Mouse (Mus musculus): ENCODE data around the gene Metap2. TPM values are rescaled to one million over a fixed set of nuclear protein-coding genes. Genes with fewer than 3 reads are reported as not detected.

Gene Metap2
- total and polyA plus RNA-seq, 2 experiments from 2014 or later: 50.6 to 168 TPM

GRCm38 (mm10) chr10:93834394-93834745, 62.5 kb downstream of the Metap2 start:
- H3K9ac ChIP-seq (replicated peaks; ENCODE audit: low read length, poor library complexity, severe bottlenecking): no peak overlapping the region
- no peak overlapping the region for H3K27ac ChIP-seq (ENCODE audit: low read depth, low read length)
- H3K9me3 ChIP-seq (ENCODE audit: low read length): no peaks in the 10 kb centered on the region
- H3K4me2 ChIP-seq (ENCODE audit: low read depth, low read length, poor library complexity, severe bottlenecking): peak overlapping the region; percentile 98
- H3K27me3 ChIP-seq (ENCODE audit: insufficient read depth, low read length): peaks cover 19% of the 10 kb centered on the region
- DNase-seq (ENCODE audit: low spot score) (no peak), ATAC-seq (ENCODE audit: low FRiP score) (no peak)
- no peaks in the 10 kb centered on the region for H3K36me3 ChIP-seq (ENCODE audit: insufficient read depth, low read length)
- WGBS: 6% methylated on average over 13 of the region's 13 CpGs
- H3K4me1 ChIP-seq (ENCODE audit: insufficient read depth, low read length): peaks cover 12% of the 10 kb centered on the region
- H3K4me3 ChIP-seq (ENCODE audit: low read depth, low read length): peak overlapping the region; percentile 65
- TF ChIP-seq CTCF (IDR thresholded peaks at IDR 0.05): no peak

GRCm38 (mm10) chr10:93833699-93834393, 63.0 kb downstream of the Metap2 start:
- under 1% methylated on average over 69 of the region's 75 CpGs for WGBS
- ATAC-seq (ENCODE audit: low FRiP score): peak; percentile 77
- H3K9me3 ChIP-seq (ENCODE audit: low read length): no peaks in the 10 kb centered on the region
- peaks cover 12% of the 10 kb centered on the region for H3K4me1 ChIP-seq (ENCODE audit: insufficient read depth, low read length)
- H3K4me3 ChIP-seq (ENCODE audit: low read depth, low read length): peak overlapping the region; percentile 65
- no peak overlapping the region for H3K27ac ChIP-seq (ENCODE audit: low read depth, low read length)
- peak overlapping the region; percentile 42 for H3K9ac ChIP-seq (replicated peaks; ENCODE audit: low read length, poor library complexity, severe bottlenecking)
- H3K4me2 ChIP-seq (ENCODE audit: low read depth, low read length, poor library complexity, severe bottlenecking): peak overlapping the region; percentile 98
- DNase-seq (ENCODE audit: low spot score): peak; percentile 53
- no peaks in the 10 kb centered on the region for H3K36me3 ChIP-seq (ENCODE audit: insufficient read depth, low read length)
- peaks cover 19% of the 10 kb centered on the region for H3K27me3 ChIP-seq (ENCODE audit: insufficient read depth, low read length)
- no peak for TF ChIP-seq CTCF (IDR thresholded peaks at IDR 0.05)

GRCm38 (mm10) chr10:93833370-93833698, 63.6 kb downstream of the Metap2 start:
- peak overlapping the region; percentile 65 for H3K4me3 ChIP-seq (ENCODE audit: low read depth, low read length)
- H3K36me3 ChIP-seq (ENCODE audit: insufficient read depth, low read length): no peaks in the 10 kb centered on the region
- no peak overlapping the region for H3K27ac ChIP-seq (ENCODE audit: low read depth, low read length)
- no peak for TF ChIP-seq CTCF (IDR thresholded peaks at IDR 0.05)
- no peaks in the 10 kb centered on the region for H3K9me3 ChIP-seq (ENCODE audit: low read length)
- WGBS: 3% methylated on average over 16 of the region's 16 CpGs
- H3K4me1 ChIP-seq (ENCODE audit: insufficient read depth, low read length): peaks cover 12% of the 10 kb centered on the region
- H3K4me2 ChIP-seq (ENCODE audit: low read depth, low read length, poor library complexity, severe bottlenecking): peak overlapping the region; percentile 98
- H3K27me3 ChIP-seq (ENCODE audit: insufficient read depth, low read length): peaks cover 19% of the 10 kb centered on the region
- H3K9ac ChIP-seq (replicated peaks; ENCODE audit: low read length, poor library complexity, severe bottlenecking): peak overlapping the region; percentile 42
- DNase-seq (ENCODE audit: low spot score) (no peak), ATAC-seq (ENCODE audit: low FRiP score) (no peak)

GRCm38 (mm10) chr10:93832811-93833210, 64.1 kb downstream of the Metap2 start:
- DNase-seq (ENCODE audit: low spot score): no peak
- Histone ChIP-seq H3K4me2 (ENCODE audit: low read depth, low read length, poor library complexity, severe bottlenecking) (no peak overlapping the region), H3K27me3 (ENCODE audit: insufficient read depth, low read length) (peaks cover 19% of the 10 kb centered on the region), H3K9ac (replicated peaks; ENCODE audit: low read length, poor library complexity, severe bottlenecking) (no peak overlapping the region), H3K36me3 (ENCODE audit: insufficient read depth, low read length) (no peaks in the 10 kb centered on the region), H3K9me3 (ENCODE audit: low read length) (no peaks in the 10 kb centered on the region), H3K4me1 (ENCODE audit: insufficient read depth, low read length) (peaks cover 12% of the 10 kb centered on the region), H3K4me3 (ENCODE audit: low read depth, low read length) (no peak overlapping the region), H3K27ac (ENCODE audit: low read depth, low read length) (no peak overlapping the region)
- no peak for ATAC-seq (ENCODE audit: low FRiP score)
- 33% methylated on average over 9 of the region's 9 CpGs for WGBS
- no peak for TF ChIP-seq CTCF (IDR thresholded peaks at IDR 0.05)

GRCm38 (mm10) chr10:93831730-93832574, 64.9 kb downstream of the Metap2 start:
- 18% methylated on average over 18 of the region's 18 CpGs for WGBS
- no peak for ATAC-seq (ENCODE audit: low FRiP score)
- no peak overlapping the region for H3K9ac ChIP-seq (replicated peaks; ENCODE audit: low read length, poor library complexity, severe bottlenecking)
- H3K4me1 ChIP-seq (ENCODE audit: insufficient read depth, low read length): peaks cover 12% of the 10 kb centered on the region
- no peak overlapping the region for H3K27ac ChIP-seq (ENCODE audit: low read depth, low read length)
- H3K36me3 ChIP-seq (ENCODE audit: insufficient read depth, low read length): no peaks in the 10 kb centered on the region
- no peak for DNase-seq (ENCODE audit: low spot score)
- no peak overlapping the region for H3K4me2 ChIP-seq (ENCODE audit: low read depth, low read length, poor library complexity, severe bottlenecking)
- no peak for TF ChIP-seq CTCF (IDR thresholded peaks at IDR 0.05)
- H3K27me3 ChIP-seq (ENCODE audit: insufficient read depth, low read length): peaks cover 19% of the 10 kb centered on the region
- H3K9me3 ChIP-seq (ENCODE audit: low read length): no peaks in the 10 kb centered on the region
- no peak overlapping the region for H3K4me3 ChIP-seq (ENCODE audit: low read depth, low read length)
